Mouse (Mus musculus) adrenal gland, postnatal 36 days (tissue): ENCODE data around the gene Dennd1a. TPM values are rescaled to one million over a fixed set of nuclear protein-coding genes. Genes with fewer than 3 reads are reported as not detected.
A peak's percentile ranks its signal among the peaks of the same experiment; 100 is the strongest.

Source experiments
- DNase-seq, 2 experiments: peaks; one replicate each; pipeline ENCODE4 v3.0.0; 2021; ENCODE audit warnings: mixed read lengths in 1 of 2
- total RNA-seq, 2 experiments: library from RNA; stranded (reverse); gene quantifications; 2 replicates each; pipeline ENCODE4 v1.2.3; 2021

The Dennd1a gene
- total RNA-seq, 2 experiments from 2014 or later = 25.3 to 26.6 TPM

- peak in 1 of 2 experiments; percentile 13 for DNase-seq
These were observed 511.2 kb downstream of the Dennd1a start, which contains the start of gene Crb2 for GRCm38 (mm10) chr2:37776016-37776415. Gene Crb2, plus strand, starts transcription at chr2:37776249.

DNA sequence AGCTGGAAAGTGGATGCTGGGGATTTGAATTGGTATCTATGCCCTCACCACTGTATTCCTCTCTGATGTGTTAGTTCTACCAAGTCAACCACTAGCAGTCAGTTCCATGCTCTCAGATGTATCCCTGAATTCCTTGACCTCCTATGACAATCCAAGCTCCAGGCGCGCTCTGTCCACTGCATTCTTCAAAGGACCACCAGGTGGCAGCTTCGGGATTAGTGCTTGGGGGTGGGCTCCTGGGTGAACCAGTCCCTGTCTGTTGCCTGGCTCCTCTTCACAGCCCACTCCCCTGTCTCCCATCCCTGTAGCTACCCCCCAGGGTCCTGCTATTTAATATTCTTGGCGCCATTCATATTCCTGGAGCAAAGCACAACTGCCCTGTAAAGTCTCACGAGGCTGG is 512.6 kb downstream of the Dennd1a start:
- DNase-seq = peak; percentile 50 to 62

GRCm38 (mm10) chr2:37771618-37772285 is 515.4 kb downstream of the Dennd1a start:
- peak; percentile 80 to 86 for DNase-seq

- DNase-seq = peak in 1 of 2 experiments; percentile 35
These were observed 517.4 kb downstream of the Dennd1a start for GRCm38 (mm10) chr2:37769793-37770192.

DNA sequence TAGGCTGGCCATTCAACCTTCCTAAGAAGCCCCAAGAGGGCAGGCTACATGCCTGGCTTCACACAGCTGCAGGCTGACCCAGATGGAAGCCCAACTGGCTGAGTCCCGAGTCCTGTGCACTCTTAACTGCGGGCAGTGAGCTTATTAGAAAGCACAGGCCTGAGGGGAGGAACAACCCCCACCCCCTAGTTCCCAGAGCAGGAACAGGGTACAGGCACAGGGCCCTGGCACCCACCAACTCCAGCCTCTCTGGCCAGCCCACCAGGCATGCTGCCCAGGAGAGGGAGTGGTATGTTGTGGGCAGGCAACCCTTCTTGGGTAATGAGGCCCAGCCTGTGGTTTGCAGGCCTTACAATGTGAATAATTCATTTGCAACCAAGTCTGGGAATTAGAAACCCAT is 518.3 kb downstream of the Dennd1a start:
- DNase-seq = peak; percentile 46 to 54

DNA sequence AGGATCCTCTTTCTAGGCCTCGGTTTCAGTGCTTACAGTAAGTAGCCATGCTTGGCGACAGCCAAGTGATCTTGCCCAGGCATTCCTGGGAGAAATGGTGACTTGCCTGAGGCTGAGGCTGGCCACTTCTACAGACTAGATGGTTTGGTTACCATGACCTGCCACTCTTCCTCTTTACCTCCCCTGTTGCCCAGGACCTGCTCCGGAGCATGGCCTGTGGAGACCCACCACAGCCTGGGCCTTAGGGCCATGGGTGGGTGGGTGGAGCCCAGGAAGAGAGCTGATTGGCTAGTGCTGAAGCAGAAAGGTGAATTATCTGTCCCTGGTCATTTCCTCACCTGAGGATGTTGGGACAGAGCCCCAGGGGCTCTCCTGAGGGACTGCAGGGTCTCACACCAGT is 519.5 kb downstream of the Dennd1a start:
- DNase-seq = no peak

DNA sequence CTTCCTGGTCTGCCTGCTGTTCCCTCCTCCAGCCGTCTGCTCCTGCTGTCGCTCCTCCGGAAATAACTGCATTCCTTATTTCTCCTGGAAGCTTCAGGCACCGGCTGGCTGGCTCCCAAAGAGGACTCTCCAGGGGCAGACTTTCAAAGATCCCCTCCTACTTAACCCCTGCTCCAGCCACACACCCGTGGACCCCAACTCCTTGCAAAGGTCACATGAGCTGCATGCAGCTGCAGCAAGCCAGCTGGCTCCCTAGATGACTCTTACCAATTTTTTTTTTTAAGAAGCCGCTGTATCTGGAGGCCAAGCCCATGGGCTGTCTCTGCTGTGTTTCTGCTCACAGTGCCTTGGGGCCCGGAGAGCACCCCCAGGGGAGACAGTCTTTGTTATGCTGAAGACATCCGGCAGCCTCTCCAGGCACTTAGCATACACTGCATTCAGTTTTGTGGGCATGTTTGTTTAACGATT is 520.1 kb downstream of the Dennd1a start:
- no peak for DNase-seq

DNA sequence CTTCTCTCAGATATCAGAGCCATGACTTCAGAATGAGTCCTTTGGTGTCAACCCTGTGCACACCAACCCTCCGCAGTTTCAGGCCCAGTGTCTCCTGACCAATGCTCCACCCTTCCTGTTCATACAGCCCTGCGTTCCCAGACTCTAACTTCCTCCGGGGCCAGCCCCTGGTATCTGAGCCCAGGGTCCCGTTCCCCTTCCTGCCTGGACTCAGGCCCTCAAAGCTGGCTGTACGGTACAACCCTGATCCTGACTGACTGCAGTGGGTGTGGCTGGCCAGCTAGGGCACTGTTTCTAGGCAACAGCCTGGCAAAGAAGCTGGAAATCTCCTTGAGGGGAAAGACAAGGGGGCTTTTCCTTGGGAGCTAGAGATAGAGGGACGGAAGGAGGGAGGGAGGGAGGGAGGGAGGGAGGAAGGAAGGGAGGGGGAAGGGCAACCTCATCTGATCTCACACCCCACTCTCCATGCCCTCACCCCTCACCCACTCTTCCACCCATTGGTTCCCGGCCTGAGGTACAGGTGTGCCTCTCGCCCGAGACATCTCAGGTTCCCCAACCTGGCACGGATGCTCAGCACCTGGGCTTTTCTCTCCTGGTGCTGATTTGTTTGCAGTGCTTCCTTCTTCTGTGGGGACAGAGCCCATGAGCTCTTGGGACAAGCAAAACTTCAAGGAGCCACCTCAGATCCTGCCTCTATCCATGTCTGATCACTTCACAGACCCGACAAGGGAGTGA is 521.0 kb downstream of the Dennd1a start:
- DNase-seq = no peak

- no peak for DNase-seq
These were observed 522.1 kb downstream of the Dennd1a start for GRCm38 (mm10) chr2:37765082-37765483.

GRCm38 (mm10) chr2:37764514-37764913 is 522.7 kb downstream of the Dennd1a start:
- no peak for DNase-seq

- DNase-seq = no peak
These were observed 523.6 kb downstream of the Dennd1a start for GRCm38 (mm10) chr2:37763638-37764037.

GRCm38 (mm10) chr2:37760633-37761032 is 526.6 kb downstream of the Dennd1a start:
- DNase-seq = no peak

GRCm38 (mm10) chr2:37758343-37759015 is 528.7 kb downstream of the Dennd1a start:
- no peak for DNase-seq

DNA sequence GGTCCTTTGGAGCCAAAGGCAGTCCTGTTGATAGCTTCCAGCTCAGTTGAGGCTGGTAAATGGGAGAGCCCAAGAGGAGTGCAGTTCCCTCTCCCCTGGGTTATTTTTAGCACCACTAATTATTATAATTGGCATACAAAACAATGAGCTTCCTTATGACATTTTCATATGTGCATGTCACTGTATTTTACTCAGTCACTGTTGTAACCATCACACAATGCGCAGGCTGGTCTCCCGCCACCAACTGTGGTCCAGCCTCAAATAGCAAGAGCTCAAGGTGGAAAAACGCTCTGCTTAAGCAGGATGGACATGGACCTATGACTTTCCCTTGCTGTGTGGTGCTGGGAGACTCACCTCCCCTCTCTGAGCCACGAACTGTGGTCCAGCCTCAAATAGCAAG is 529.4 kb downstream of the Dennd1a start:
- no peak for DNase-seq

- no peak for DNase-seq
These were observed 530.2 kb downstream of the Dennd1a start for GRCm38 (mm10) chr2:37757016-37757415.

DNA sequence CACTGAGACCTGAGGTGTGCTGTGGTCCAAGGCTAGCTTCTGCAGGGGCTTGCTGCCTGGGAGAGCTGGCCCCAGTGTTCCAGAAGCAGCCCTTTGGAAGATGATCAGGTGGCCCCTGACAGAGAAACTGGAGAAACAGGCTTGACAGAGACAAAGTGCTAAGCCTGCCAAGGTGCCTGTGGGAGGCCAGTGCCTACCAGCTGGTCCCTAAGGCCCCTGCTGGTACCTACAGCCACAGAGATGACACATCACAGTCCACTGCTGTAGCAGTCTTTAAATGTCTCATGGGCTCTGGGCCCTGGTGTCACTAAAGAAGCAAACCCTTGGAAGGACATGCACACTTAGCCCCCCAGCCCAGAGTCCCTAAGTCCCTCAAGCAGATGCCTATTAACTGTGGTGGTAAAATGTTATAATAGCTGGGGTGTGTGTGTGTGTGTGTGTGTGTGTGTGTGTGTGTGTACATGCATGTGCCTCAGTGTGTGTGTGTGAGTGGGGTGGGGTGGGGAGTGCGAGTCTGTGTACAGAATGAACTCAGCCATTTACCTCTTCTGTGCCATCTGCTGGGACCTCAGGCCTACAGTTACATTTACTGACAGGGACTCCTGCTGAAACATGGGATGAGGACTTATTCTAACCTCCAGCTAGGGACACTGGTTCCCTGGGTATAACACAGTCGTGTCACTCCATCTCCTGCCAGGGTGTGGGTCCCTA is 530.8 kb downstream of the Dennd1a start:
- no peak for DNase-seq

- DNase-seq = no peak
These were observed 536.1 kb downstream of the Dennd1a start for GRCm38 (mm10) chr2:37751114-37751513.

DNA sequence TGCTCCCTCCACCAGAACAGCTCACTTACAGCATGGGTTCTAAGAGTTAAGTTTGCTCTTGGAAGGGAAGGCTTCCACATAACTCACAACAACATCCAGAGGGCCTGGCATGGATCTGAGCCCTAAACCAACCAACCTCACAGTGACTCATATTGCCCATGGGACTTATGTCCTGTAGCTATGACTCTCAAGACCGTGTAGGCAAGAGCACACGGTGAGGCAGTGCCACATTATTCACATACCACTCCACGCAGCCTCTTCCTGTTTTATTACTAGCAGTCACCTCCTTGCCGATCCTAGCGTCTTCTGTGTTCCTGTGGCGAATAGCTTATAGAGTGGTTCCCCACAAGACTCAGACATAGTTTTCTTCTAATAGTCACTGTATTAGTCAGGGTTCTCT is 537.9 kb downstream of the Dennd1a start:
- no peak for DNase-seq
